Mouse (Mus musculus): Measurements from ENCODE around the gene Mamstr. TPM values are rescaled to one million over a fixed set of nuclear protein-coding genes. Genes with fewer than 3 reads are reported as not detected.
A peak's percentile ranks its signal among the peaks of the same experiment; 100 is the strongest.

Gene Mamstr
- polyA plus RNA-seq, 1 experiment from 2014 or later = 2.8 TPM

DNA sequence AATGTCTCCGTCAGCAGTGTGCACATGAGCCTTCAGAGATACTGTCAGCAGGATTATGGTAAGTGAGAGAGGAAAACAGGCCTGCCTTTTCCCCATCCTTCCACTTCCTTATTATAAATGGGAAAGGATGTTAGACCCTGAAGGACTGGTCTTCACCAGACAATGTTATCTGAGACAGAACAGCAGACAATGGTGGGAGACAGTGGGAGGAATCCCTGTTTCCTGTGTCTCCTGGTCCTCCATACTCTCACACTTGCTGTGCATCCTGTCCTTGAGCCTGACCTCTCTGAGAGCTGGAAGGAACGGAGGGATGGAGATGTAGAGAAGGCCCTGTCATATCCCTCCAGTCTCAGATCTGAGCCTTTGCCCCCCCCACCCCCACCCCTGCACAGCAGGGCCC lies 52.6 kb downstream of the Mamstr start:
- Histone ChIP-seq H3K4me2 (replicated peaks; ENCODE audit: low read depth) (no peak overlapping the region), H3K4me3 (ENCODE audit: low read depth, low read length) (no peak overlapping the region), H3K27ac (ENCODE audit: low read depth, low read length) (no peak overlapping the region), H3K4me1 (replicated peaks; ENCODE audit: control insufficient read depth, insufficient read depth, low read length) (no peaks in the 10 kb centered on the region), H3K27me3 (replicated peaks; ENCODE audit: control insufficient read depth, insufficient read depth, low read length) (peaks cover 7% of the 10 kb centered on the region; the same call in 1 of the 2 replicates), H3K36me3 (ENCODE audit: control insufficient read depth, insufficient read depth) (no peaks in the 10 kb centered on the region), H3K9ac (ENCODE audit: low read depth, low read length) (no peak overlapping the region), H3K9me3 (ENCODE audit: control insufficient read depth) (no peaks in the 10 kb centered on the region)
- TF ChIP-seq CTCF (IDR thresholded peaks at IDR 0.05; ENCODE audit: low read depth) = no peak
- no peak for ATAC-seq
- WGBS = 79% methylated on average over 2 of the region's 2 CpGs

DNA sequence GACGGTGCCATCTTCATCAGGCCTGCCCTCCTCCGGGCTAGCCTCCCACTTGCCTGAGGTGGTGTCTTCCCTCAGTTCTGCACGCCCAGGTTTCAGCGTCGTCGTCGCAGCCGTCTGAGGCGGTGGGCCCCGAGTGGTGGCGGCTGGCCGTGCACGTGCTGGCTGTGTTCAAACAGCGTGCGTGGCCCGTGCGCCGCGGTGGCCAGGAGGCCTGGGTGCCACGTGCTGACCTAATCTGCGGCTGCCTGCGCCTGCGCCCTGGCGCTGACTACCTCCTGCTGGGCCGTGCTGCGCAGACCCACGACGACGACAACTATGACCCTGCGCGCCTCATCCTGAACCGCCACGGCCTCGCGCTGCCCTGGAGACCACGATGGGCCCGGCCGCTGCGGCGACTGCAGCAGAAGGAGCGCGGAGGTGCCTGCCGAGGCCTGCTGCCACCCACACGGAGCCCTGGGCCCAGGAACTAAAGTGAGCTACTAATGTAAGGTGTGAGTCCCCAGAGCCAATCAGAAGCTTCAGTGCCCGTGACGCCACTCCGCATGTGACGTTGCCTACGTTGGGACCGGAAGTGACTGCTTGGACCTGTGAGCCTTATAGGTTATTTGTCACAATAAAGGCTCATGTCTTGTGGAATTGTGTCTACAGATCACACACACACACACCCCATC lies 54.3 kb downstream of the Mamstr start, which contains the start of gene Sec1:
TSS of gene Sec1 (minus strand) at position 482 of the 671 bp plus-strand sequence.
- no peak for TF ChIP-seq CTCF (IDR thresholded peaks at IDR 0.05; ENCODE audit: low read depth)
- H3K27me3 ChIP-seq (replicated peaks; ENCODE audit: control insufficient read depth, insufficient read depth, low read length) = peaks cover 18% of the 10 kb centered on the region
- 93% methylated on average over 50 of the region's 50 CpGs for WGBS
- no peak within 1 kb of the TSS for H3K4me3 ChIP-seq (ENCODE audit: low read depth, low read length)
- H3K4me2 ChIP-seq (replicated peaks; ENCODE audit: low read depth) = no peak within 1 kb of the TSS
- no peaks in the 10 kb centered on the region for H3K9me3 ChIP-seq (ENCODE audit: control insufficient read depth)
- ATAC-seq = peak; percentile 3; the same call in 1 of the 2 replicates
- no peaks in the 10 kb centered on the region for H3K36me3 ChIP-seq (ENCODE audit: control insufficient read depth, insufficient read depth)
- H3K27ac ChIP-seq (ENCODE audit: low read depth, low read length) = no peak within 1 kb of the TSS
- H3K4me1 ChIP-seq (replicated peaks; ENCODE audit: control insufficient read depth, insufficient read depth, low read length) = no peaks in the 10 kb centered on the region
- no peak within 1 kb of the TSS for H3K9ac ChIP-seq (ENCODE audit: low read depth, low read length)

DNA sequence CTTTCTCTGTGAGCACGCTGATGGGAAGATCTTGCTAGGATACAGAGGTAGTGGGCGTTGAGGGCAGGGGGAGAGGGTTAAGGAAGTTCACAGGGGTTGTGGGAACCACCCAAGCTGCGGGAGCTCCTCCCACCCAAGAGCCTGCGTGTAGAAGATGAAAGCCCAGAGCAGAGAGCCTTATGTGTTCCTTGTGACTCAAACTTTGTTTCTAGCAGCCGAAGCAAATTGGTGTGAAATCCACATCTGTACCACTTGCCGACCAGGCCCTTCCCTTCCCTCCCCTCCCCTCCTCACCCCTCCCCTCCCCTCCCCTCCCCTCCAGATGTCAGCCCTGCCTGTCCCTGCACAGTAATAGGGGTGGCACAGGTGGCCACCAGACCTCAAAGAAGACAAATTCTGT lies 55.3 kb downstream of the Mamstr start:
- H3K36me3 ChIP-seq (ENCODE audit: control insufficient read depth, insufficient read depth) = no peaks in the 10 kb centered on the region
- ATAC-seq = no peak
- H3K27ac ChIP-seq (ENCODE audit: low read depth, low read length) = no peak overlapping the region
- H3K9ac ChIP-seq (ENCODE audit: low read depth, low read length) = no peak overlapping the region
- H3K4me1 ChIP-seq (replicated peaks; ENCODE audit: control insufficient read depth, insufficient read depth, low read length) = 0 out of 2 replicates have a peak, but pooled peaks cover under 1% of the 10 kb centered on the region
- H3K9me3 ChIP-seq (ENCODE audit: control insufficient read depth) = no peaks in the 10 kb centered on the region
- no peak overlapping the region for H3K4me3 ChIP-seq (ENCODE audit: low read depth, low read length)
- no peak overlapping the region for H3K4me2 ChIP-seq (replicated peaks; ENCODE audit: low read depth)
- TF ChIP-seq CTCF (IDR thresholded peaks at IDR 0.05; ENCODE audit: low read depth) = no peak
- 36% methylated on average over 6 of the region's 6 CpGs for WGBS
- H3K27me3 ChIP-seq (replicated peaks; ENCODE audit: control insufficient read depth, insufficient read depth, low read length) = peaks cover 28% of the 10 kb centered on the region

Other genes with a start within 250 kb of the Mamstr start
- gene Snrnp70, start 244.2 kb upstream of the Mamstr start, polyA plus RNA-seq (2015; fragmentation: Nextera tagmentation; extraction: Ambion mirVana) = 81.3 and 85.5 TPM in 2 replicates
- 0.07 and 0.08 TPM in 2 replicates for gene Kcna7, start 234.3 kb upstream of the Mamstr start, polyA plus RNA-seq (2015; fragmentation: Nextera tagmentation; extraction: Ambion mirVana)
- 2.0 TPM in 2 replicates for gene Ntf5, start 226.3 kb upstream of the Mamstr start, polyA plus RNA-seq (2015; fragmentation: Nextera tagmentation; extraction: Ambion mirVana)
- gene Lhb, start 219.2 kb upstream of the Mamstr start, polyA plus RNA-seq (2015; fragmentation: Nextera tagmentation; extraction: Ambion mirVana) = not detected in 2 replicates
- gene Gys1, start 205.1 kb upstream of the Mamstr start, polyA plus RNA-seq (2015; fragmentation: Nextera tagmentation; extraction: Ambion mirVana) = 10.4 and 10.6 TPM in 2 replicates
- gene Ruvbl2, start 201.9 kb upstream of the Mamstr start, polyA plus RNA-seq (2015; fragmentation: Nextera tagmentation; extraction: Ambion mirVana) = 35.6 and 38.6 TPM in 2 replicates
- 13,232 and 14,059 TPM in 2 replicates for gene Ftl1, start 180.1 kb upstream of the Mamstr start, polyA plus RNA-seq (2015; fragmentation: Nextera tagmentation; extraction: Ambion mirVana)
- gene Bax, start 173.1 kb upstream of the Mamstr start, polyA plus RNA-seq (2015; fragmentation: Nextera tagmentation; extraction: Ambion mirVana) = 173 and 180 TPM in 2 replicates
- 0.65 and 0.78 TPM in 2 replicates for gene Tulp2, start 158.1 kb upstream of the Mamstr start, polyA plus RNA-seq (2015; fragmentation: Nextera tagmentation; extraction: Ambion mirVana)
- gene Gm45808, start 153.2 kb upstream of the Mamstr start, polyA plus RNA-seq (2015; fragmentation: Nextera tagmentation; extraction: Ambion mirVana) = not detected in 2 replicates
- 1.1 and 1.2 TPM in 2 replicates for gene Dhdh, start 151.2 kb upstream of the Mamstr start, polyA plus RNA-seq (2015; fragmentation: Nextera tagmentation; extraction: Ambion mirVana)
- gene Nucb1, start 129.6 kb upstream of the Mamstr start, polyA plus RNA-seq (2015; fragmentation: Nextera tagmentation; extraction: Ambion mirVana) = 199 and 218 TPM in 2 replicates
- 7.4 and 9.0 TPM in 2 replicates for gene Ppp1r15a, start 113.7 kb upstream of the Mamstr start, polyA plus RNA-seq (2015; fragmentation: Nextera tagmentation; extraction: Ambion mirVana)
- gene Plekha4, start 113.6 kb upstream of the Mamstr start, polyA plus RNA-seq (2015; fragmentation: Nextera tagmentation; extraction: Ambion mirVana) = 0.80 and 1.6 TPM in 2 replicates
- gene Hsd17b14, start 85.1 kb upstream of the Mamstr start, polyA plus RNA-seq (2015; fragmentation: Nextera tagmentation; extraction: Ambion mirVana) = 0.73 and 1.2 TPM in 2 replicates
- gene Bcat2, start 69.8 kb upstream of the Mamstr start, polyA plus RNA-seq (2015; fragmentation: Nextera tagmentation; extraction: Ambion mirVana) = 17.7 and 18.6 TPM in 2 replicates
- gene Fgf21, start 24.5 kb upstream of the Mamstr start, polyA plus RNA-seq (2015; fragmentation: Nextera tagmentation; extraction: Ambion mirVana) = not detected in 2 replicates
- gene Fut1, start 22.7 kb upstream of the Mamstr start, polyA plus RNA-seq (2015; fragmentation: Nextera tagmentation; extraction: Ambion mirVana) = 0.05 and 0.23 TPM in 2 replicates
- gene Izumo1, start 18.2 kb upstream of the Mamstr start, polyA plus RNA-seq (2015; fragmentation: Nextera tagmentation; extraction: Ambion mirVana) = 0.08 TPM in 2 replicates
- 5.7 and 6.1 TPM in 2 replicates for gene Rasip1, start 12.5 kb upstream of the Mamstr start, polyA plus RNA-seq (2015; fragmentation: Nextera tagmentation; extraction: Ambion mirVana)
- gene Fut2, start 26.4 kb downstream of the Mamstr start, polyA plus RNA-seq (2015; fragmentation: Nextera tagmentation; extraction: Ambion mirVana) = 2.9 and 3.6 TPM in 2 replicates
- 0.10 and 0.20 TPM in 2 replicates for gene Ntn5, start 44.0 kb downstream of the Mamstr start, polyA plus RNA-seq (2015; fragmentation: Nextera tagmentation; extraction: Ambion mirVana)
- 0.08 and 0.25 TPM in 2 replicates for gene Sec1, start 54.4 kb downstream of the Mamstr start, polyA plus RNA-seq (2015; fragmentation: Nextera tagmentation; extraction: Ambion mirVana)
- 2.1 and 2.7 TPM in 2 replicates for gene Car11, start 59.9 kb downstream of the Mamstr start, polyA plus RNA-seq (2015; fragmentation: Nextera tagmentation; extraction: Ambion mirVana)
- 6.9 and 8.6 TPM in 2 replicates for gene Dbp, start 65.1 kb downstream of the Mamstr start, polyA plus RNA-seq (2015; fragmentation: Nextera tagmentation; extraction: Ambion mirVana)
- 708 and 740 TPM in 2 replicates for gene Rpl18, start 75.5 kb downstream of the Mamstr start, polyA plus RNA-seq (2015; fragmentation: Nextera tagmentation; extraction: Ambion mirVana)
- 55.1 and 55.9 TPM in 2 replicates for gene Sphk2, start 78.0 kb downstream of the Mamstr start, polyA plus RNA-seq (2015; fragmentation: Nextera tagmentation; extraction: Ambion mirVana)
- gene Fam83e, start 81.2 kb downstream of the Mamstr start, polyA plus RNA-seq (2015; fragmentation: Nextera tagmentation; extraction: Ambion mirVana) = 16.6 and 16.7 TPM in 2 replicates
- 0.17 and 0.22 TPM in 2 replicates for gene Spaca4, start 85.8 kb downstream of the Mamstr start, polyA plus RNA-seq (2015; fragmentation: Nextera tagmentation; extraction: Ambion mirVana)
- gene Lmtk3, start 143.8 kb downstream of the Mamstr start, polyA plus RNA-seq (2015; fragmentation: Nextera tagmentation; extraction: Ambion mirVana) = 0.08 and 0.29 TPM in 2 replicates
- 36.7 and 37.1 TPM in 2 replicates for gene Sult2b1, start 144.7 kb downstream of the Mamstr start, polyA plus RNA-seq (2015; fragmentation: Nextera tagmentation; extraction: Ambion mirVana)
- 61.9 and 66.4 TPM in 2 replicates for gene Cyth2, start 174.6 kb downstream of the Mamstr start, polyA plus RNA-seq (2015; fragmentation: Nextera tagmentation; extraction: Ambion mirVana)
- gene Kcnj14, start 184.8 kb downstream of the Mamstr start, polyA plus RNA-seq (2015; fragmentation: Nextera tagmentation; extraction: Ambion mirVana) = 0.10 and 0.27 TPM in 2 replicates
- gene Grwd1, start 191.0 kb downstream of the Mamstr start, polyA plus RNA-seq (2015; fragmentation: Nextera tagmentation; extraction: Ambion mirVana) = 16.4 and 16.6 TPM in 2 replicates
- gene Kdelr1, start 232.8 kb downstream of the Mamstr start, polyA plus RNA-seq (2015; fragmentation: Nextera tagmentation; extraction: Ambion mirVana) = 99.6 and 107 TPM in 2 replicates
- gene Grin2d, start 238.4 kb downstream of the Mamstr start, polyA plus RNA-seq (2015; fragmentation: Nextera tagmentation; extraction: Ambion mirVana) = 0.66 and 1.1 TPM in 2 replicates

Data from intestine, postnatal 0 days (tissue).